Mouse (Mus musculus): ENCODE data around the gene 2010111I01Rik.

- no peak for TF ChIP-seq POLR2A (IDR thresholded peaks at IDR 0.05; ENCODE audit: extremely low read depth, insufficient read depth, low read length)
- TF ChIP-seq CTCF (IDR thresholded peaks at IDR 0.05; ENCODE audit: extremely low read depth, insufficient read depth, low read length): no peak
These were observed 349.9 kb downstream of the 2010111I01Rik start for GRCm38 (mm10) chr13:63314608-63314920.
